Mouse (Mus musculus): ENCODE measurements around the gene Mbd3. TPM values are rescaled to one million over a fixed set of nuclear protein-coding genes. Genes with fewer than 3 reads are reported as not detected.

Gene Mbd3
- polyA plus RNA-seq, 1 experiment from 2014 or later: 171 TPM

DNA sequence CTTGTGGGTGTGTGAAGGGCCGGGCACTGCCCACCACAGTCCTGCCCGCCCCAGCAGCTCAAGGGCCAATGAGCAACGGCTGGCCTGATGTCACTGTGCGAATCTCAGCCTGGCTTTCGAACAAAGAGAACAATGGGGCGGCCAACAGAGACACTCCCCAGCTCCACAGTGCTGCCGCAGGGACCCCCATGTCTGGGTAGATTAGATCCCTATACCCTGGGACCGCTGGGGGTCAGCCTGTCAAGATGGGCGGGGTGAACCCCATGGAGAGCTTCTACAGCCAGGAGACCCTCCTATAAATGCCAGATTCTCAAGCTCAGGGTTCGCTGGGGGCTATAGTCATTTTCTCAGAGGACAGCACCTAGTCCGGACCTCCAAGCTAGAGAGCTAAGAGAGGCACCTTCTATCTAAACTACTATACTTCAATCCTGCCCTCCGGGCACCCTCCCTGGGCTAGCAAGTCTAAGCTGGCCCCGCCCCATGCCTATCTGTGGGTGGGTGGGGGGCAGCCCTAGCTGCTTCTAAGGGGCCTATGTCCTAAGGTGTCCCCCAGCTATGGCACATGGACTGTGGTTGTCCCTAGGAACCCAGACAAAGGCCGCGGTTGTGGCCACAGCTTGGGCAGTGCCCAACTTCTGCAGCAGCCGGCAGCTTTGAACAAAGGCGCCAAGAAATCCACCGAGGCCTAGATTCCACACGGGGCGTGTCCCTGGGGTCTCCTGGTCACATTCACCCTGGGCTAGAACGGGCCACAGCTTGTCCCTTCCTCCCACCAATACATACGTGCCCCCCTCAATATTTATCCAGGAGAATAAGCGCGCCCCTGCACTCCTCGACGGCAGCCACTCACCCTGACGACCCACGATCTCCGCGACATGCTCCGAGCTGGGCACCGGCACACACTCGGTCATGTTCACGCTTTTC is 13.3 kb downstream of the Mbd3 start:
- WGBS (ENCODE audit: insufficient replicate concordance): 3% methylated on average over 34 of the region's 34 CpGs
- Histone ChIP-seq H3K36me3 (ENCODE audit: control insufficient read depth, insufficient read depth, low read length) (peaks cover 15% of the 10 kb centered on the region), H3K27me3 (ENCODE audit: control insufficient read depth, insufficient read depth, low read length) (no peaks in the 10 kb centered on the region), H3K4me2 (peak overlapping the region; percentile 96), H3K9ac (ENCODE audit: low read depth, low read length) (peak overlapping the region; percentile 95), H3K27ac (ENCODE audit: low read depth, low read length) (peak overlapping the region; percentile 78), H3K9me3 (replicated peaks; ENCODE audit: control insufficient read depth, low read length) (no peaks in the 10 kb centered on the region), H3K4me3 (ENCODE audit: low read depth, low read length) (peak overlapping the region; percentile 85), H3K4me1 (ENCODE audit: control insufficient read depth, insufficient read depth, low read length) (peaks cover 34% of the 10 kb centered on the region)
- ATAC-seq (replicated peaks; ENCODE audit: insufficient number of reproducible peaks, low FRiP score, low TSS enrichment): no peak

GRCm38 (mm10) chr10:80385310-80385709 is 14.0 kb downstream of the Mbd3 start:
- Histone ChIP-seq H3K36me3 (ENCODE audit: control insufficient read depth, insufficient read depth, low read length) (peaks cover 20% of the 10 kb centered on the region), H3K27ac (ENCODE audit: low read depth, low read length) (peak overlapping the region; percentile 78; the same call in 1 of the 2 replicates), H3K9ac (ENCODE audit: low read depth, low read length) (peak overlapping the region; percentile 95), H3K9me3 (replicated peaks; ENCODE audit: control insufficient read depth, low read length) (no peaks in the 10 kb centered on the region), H3K4me2 (peak overlapping the region; percentile 96), H3K4me3 (ENCODE audit: low read depth, low read length) (peak overlapping the region; percentile 85), H3K4me1 (ENCODE audit: control insufficient read depth, insufficient read depth, low read length) (peaks cover 34% of the 10 kb centered on the region), H3K27me3 (ENCODE audit: control insufficient read depth, insufficient read depth, low read length) (no peaks in the 10 kb centered on the region)
- ATAC-seq (replicated peaks; ENCODE audit: insufficient number of reproducible peaks, low FRiP score, low TSS enrichment): no peak
- 38% methylated on average over 7 of the region's 7 CpGs for WGBS (ENCODE audit: insufficient replicate concordance)

DNA sequence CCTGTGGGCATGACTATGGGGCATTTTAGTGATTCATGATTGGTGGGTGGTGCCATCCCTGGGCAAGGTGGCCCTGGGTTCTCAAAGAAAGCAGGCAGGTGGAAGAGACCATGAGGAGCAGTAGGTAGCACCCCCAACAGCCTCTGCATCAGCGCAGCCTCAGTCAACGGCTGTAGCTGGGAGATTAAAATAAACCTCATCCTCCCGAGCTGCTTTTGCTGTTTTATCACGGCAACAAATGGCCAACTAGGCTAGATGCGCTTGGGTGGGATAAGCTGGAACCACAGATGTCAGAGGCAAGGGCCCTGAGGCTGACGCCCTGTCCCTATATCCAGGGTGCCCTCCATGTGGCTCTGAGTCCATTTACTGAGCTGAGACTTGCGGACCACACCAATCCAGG is 14.6 kb downstream of the Mbd3 start:
- WGBS (ENCODE audit: insufficient replicate concordance): 70% methylated on average over 7 of the region's 7 CpGs
- no peak for ATAC-seq (replicated peaks; ENCODE audit: insufficient number of reproducible peaks, low FRiP score, low TSS enrichment)
- H3K9ac ChIP-seq (ENCODE audit: low read depth, low read length): peak overlapping the region; percentile 95
- no peak overlapping the region for H3K27ac ChIP-seq (ENCODE audit: low read depth, low read length)
- peak overlapping the region; percentile 85 for H3K4me3 ChIP-seq (ENCODE audit: low read depth, low read length)
- H3K9me3 ChIP-seq (replicated peaks; ENCODE audit: control insufficient read depth, low read length): no peaks in the 10 kb centered on the region
- H3K4me1 ChIP-seq (ENCODE audit: control insufficient read depth, insufficient read depth, low read length): peaks cover 34% of the 10 kb centered on the region
- H3K36me3 ChIP-seq (ENCODE audit: control insufficient read depth, insufficient read depth, low read length): peaks cover 21% of the 10 kb centered on the region
- H3K27me3 ChIP-seq (ENCODE audit: control insufficient read depth, insufficient read depth, low read length): no peaks in the 10 kb centered on the region
- H3K4me2 ChIP-seq: peak overlapping the region; percentile 96

GRCm38 (mm10) chr10:80384115-80384639 is 15.2 kb downstream of the Mbd3 start:
- 90% methylated on average over 4 of the region's 4 CpGs for WGBS (ENCODE audit: insufficient replicate concordance)
- Histone ChIP-seq H3K9me3 (replicated peaks; ENCODE audit: control insufficient read depth, low read length) (no peaks in the 10 kb centered on the region), H3K36me3 (ENCODE audit: control insufficient read depth, insufficient read depth, low read length) (peaks cover 21% of the 10 kb centered on the region), H3K4me2 (peak overlapping the region; percentile 96), H3K9ac (ENCODE audit: low read depth, low read length) (0 out of 2 replicates have a peak overlapping the region, but pooled peaks have one; percentile 18), H3K4me1 (ENCODE audit: control insufficient read depth, insufficient read depth, low read length) (peaks cover 34% of the 10 kb centered on the region), H3K4me3 (ENCODE audit: low read depth, low read length) (no peak overlapping the region), H3K27ac (ENCODE audit: low read depth, low read length) (no peak overlapping the region), H3K27me3 (ENCODE audit: control insufficient read depth, insufficient read depth, low read length) (no peaks in the 10 kb centered on the region)
- ATAC-seq (replicated peaks; ENCODE audit: insufficient number of reproducible peaks, low FRiP score, low TSS enrichment): no peak

- Histone ChIP-seq H3K27me3 (ENCODE audit: control insufficient read depth, insufficient read depth, low read length) (no peaks in the 10 kb centered on the region), H3K9me3 (replicated peaks; ENCODE audit: control insufficient read depth, low read length) (no peaks in the 10 kb centered on the region), H3K4me3 (ENCODE audit: low read depth, low read length) (no peak overlapping the region), H3K4me2 (no peak overlapping the region), H3K36me3 (ENCODE audit: control insufficient read depth, insufficient read depth, low read length) (peaks cover 21% of the 10 kb centered on the region), H3K9ac (ENCODE audit: low read depth, low read length) (no peak overlapping the region), H3K4me1 (ENCODE audit: control insufficient read depth, insufficient read depth, low read length) (peaks cover 30% of the 10 kb centered on the region), H3K27ac (ENCODE audit: low read depth, low read length) (no peak overlapping the region)
- WGBS (ENCODE audit: insufficient replicate concordance): 76% methylated on average over 4 of the region's 4 CpGs
- ATAC-seq (replicated peaks; ENCODE audit: insufficient number of reproducible peaks, low FRiP score, low TSS enrichment): no peak
Observed at GRCm38 (mm10) chr10:80383431-80383830, 15.9 kb downstream of the Mbd3 start.

- no peak overlapping the region for H3K4me3 ChIP-seq (ENCODE audit: low read depth, low read length)
- no peak overlapping the region for H3K27ac ChIP-seq (ENCODE audit: low read depth, low read length)
- no peaks in the 10 kb centered on the region for H3K9me3 ChIP-seq (replicated peaks; ENCODE audit: control insufficient read depth, low read length)
- no peaks in the 10 kb centered on the region for H3K27me3 ChIP-seq (ENCODE audit: control insufficient read depth, insufficient read depth, low read length)
- H3K36me3 ChIP-seq (ENCODE audit: control insufficient read depth, insufficient read depth, low read length): peaks cover 21% of the 10 kb centered on the region
- 86% methylated on average over 7 of the region's 7 CpGs for WGBS (ENCODE audit: insufficient replicate concordance)
- peaks cover 26% of the 10 kb centered on the region for H3K4me1 ChIP-seq (ENCODE audit: control insufficient read depth, insufficient read depth, low read length)
- no peak overlapping the region for H3K4me2 ChIP-seq
- no peak overlapping the region for H3K9ac ChIP-seq (ENCODE audit: low read depth, low read length)
- no peak for ATAC-seq (replicated peaks; ENCODE audit: insufficient number of reproducible peaks, low FRiP score, low TSS enrichment)
Observed at GRCm38 (mm10) chr10:80382641-80383365, 16.5 kb downstream of the Mbd3 start.

GRCm38 (mm10) chr10:80377716-80378115 is 21.6 kb downstream of the Mbd3 start:
- ATAC-seq (replicated peaks; ENCODE audit: insufficient number of reproducible peaks, low FRiP score, low TSS enrichment): no peak
- Histone ChIP-seq H3K4me3 (ENCODE audit: low read depth, low read length) (no peak overlapping the region), H3K27me3 (ENCODE audit: control insufficient read depth, insufficient read depth, low read length) (peaks cover 2% of the 10 kb centered on the region), H3K9ac (ENCODE audit: low read depth, low read length) (no peak overlapping the region), H3K4me1 (ENCODE audit: control insufficient read depth, insufficient read depth, low read length) (no peaks in the 10 kb centered on the region), H3K27ac (ENCODE audit: low read depth, low read length) (no peak overlapping the region), H3K36me3 (ENCODE audit: control insufficient read depth, insufficient read depth, low read length) (peaks cover 21% of the 10 kb centered on the region), H3K9me3 (replicated peaks; ENCODE audit: control insufficient read depth, low read length) (no peaks in the 10 kb centered on the region), H3K4me2 (no peak overlapping the region)
- WGBS (ENCODE audit: insufficient replicate concordance): 37% methylated on average over 10 of the region's 10 CpGs

DNA sequence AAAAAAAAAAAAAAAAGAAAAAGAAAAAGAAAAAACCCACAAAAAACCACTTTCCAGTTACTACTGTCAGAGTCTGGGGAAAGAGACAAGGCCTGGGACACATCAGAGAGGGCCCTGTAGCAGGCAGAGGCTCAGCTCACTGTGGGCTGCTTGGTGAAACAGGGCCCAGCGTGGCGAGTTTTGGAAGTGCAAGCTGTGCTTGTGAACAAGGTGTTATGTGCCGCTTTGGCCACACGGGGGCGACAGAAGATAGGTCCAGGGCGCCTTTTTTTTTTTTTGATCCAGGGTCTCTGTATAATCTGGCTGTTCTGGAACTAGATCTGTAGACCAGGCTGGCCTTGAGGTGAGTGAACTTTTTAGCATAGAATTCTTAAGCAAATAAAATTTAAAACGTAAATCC is 23.2 kb downstream of the Mbd3 start:
- Histone ChIP-seq H3K27me3 (ENCODE audit: control insufficient read depth, insufficient read depth, low read length) (peaks cover 6% of the 10 kb centered on the region), H3K9me3 (replicated peaks; ENCODE audit: control insufficient read depth, low read length) (no peaks in the 10 kb centered on the region), H3K9ac (ENCODE audit: low read depth, low read length) (no peak overlapping the region), H3K4me2 (no peak overlapping the region), H3K4me1 (ENCODE audit: control insufficient read depth, insufficient read depth, low read length) (no peaks in the 10 kb centered on the region), H3K36me3 (ENCODE audit: control insufficient read depth, insufficient read depth, low read length) (peaks cover 9% of the 10 kb centered on the region), H3K27ac (ENCODE audit: low read depth, low read length) (no peak overlapping the region), H3K4me3 (ENCODE audit: low read depth, low read length) (no peak overlapping the region)
- ATAC-seq (replicated peaks; ENCODE audit: insufficient number of reproducible peaks, low FRiP score, low TSS enrichment): no peak
- 5% methylated on average over 7 of the region's 7 CpGs for WGBS (ENCODE audit: insufficient replicate concordance)

Data from heart, embryonic 11.5 days (tissue).